11 mouse cellular contexts compared by ENCODE assay signal in the genomic region with DNA sequence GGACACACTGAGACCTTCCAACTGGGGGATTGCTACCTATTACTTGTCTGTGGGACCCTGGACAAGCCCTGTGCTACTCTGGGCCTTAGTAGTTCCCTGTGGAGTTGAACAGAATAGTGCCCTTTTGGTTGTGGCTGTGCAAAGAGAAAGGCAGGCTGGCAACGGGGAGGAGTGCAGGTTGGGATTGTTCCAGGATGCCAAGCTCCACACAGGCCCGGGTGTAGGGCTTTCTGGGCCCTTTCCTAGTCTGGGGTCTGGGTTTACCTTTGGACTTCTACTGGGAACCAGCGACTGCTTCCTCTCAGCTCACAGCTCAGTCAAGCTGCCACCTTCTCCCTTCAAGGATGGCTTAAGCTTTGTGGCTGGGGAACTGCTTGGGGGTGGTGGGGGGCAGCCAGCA. TPM values are rescaled to one million over a fixed set of nuclear protein-coding genes. Genes with fewer than 3 reads are reported as not detected.
DNase-seq lines count a peak whose midpoint lies in the region; ATAC-seq and TF ChIP-seq lines count a peak whose summit lies in the region.
"Had no signal": no experiment of that assay in that cellular context is flagged by ENCODE, and none has a peak within 500 bp of the region (broad histone marks: within the 10 kb centered on the region; RNA-seq: fewer than 3 reads in every experiment).

No protein-coding gene starts in this region.

- peak; percentile 0; the same call in 1 of the 2 replicates for ATAC-seq in common myeloid progenitor, adult 5-6 weeks (replicated peaks; ENCODE audit: low read depth, poor library complexity, severe bottlenecking)
- ATAC-seq in megakaryocyte, adult 5-6 weeks (ENCODE audit: poor library complexity, severe bottlenecking): peak; percentile 5
- ATAC-seq: forebrain, embryonic 15.5 days had no signal

- TF ChIP-seq CTCF in left cerebral cortex, adult 2 months (IDR thresholded peaks at IDR 0.05): no peak

- H3K4me3 ChIP-seq in left cerebral cortex, adult 2 months: no peak overlapping the region
- peak overlapping the region; percentile 53 to 65 for H3K4me3 ChIP-seq in ES-E14 (ENCODE audit: insufficient read depth in 1 of 2, low read depth in 1 of 2, low read length in 2 of 2, poor library complexity in 1 of 2, severe bottlenecking in 1 of 2)
- H3K4me3 ChIP-seq: forebrain, embryonic 15.5 days; kidney, embryonic 15.5 days; limb, embryonic 13.5 days had no signal

- peak overlapping the region; percentile 12; the same call in 1 of the 2 replicates for H3K27ac ChIP-seq in left cerebral cortex, adult 2 months
- peak overlapping the region; percentile 57 for H3K27ac ChIP-seq in ES-E14 (ENCODE audit: insufficient read depth, low read depth, low read length, poor library complexity, severe bottlenecking)
- H3K27ac ChIP-seq: forebrain, embryonic 15.5 days; kidney, embryonic 15.5 days; limb, embryonic 13.5 days had no signal

- in situ Hi-C loops in ES-E14 (cut with MboI; ENCODE audit: low sequenced_read_pairs in 2 of 2, unreplicated experiment in 2 of 2): no loop called here

- H3K4me1 ChIP-seq in ES-E14 (ENCODE audit: control insufficient read depth in 2 of 2, insufficient read depth in 2 of 2, low read length in 2 of 2, poor library complexity in 1 of 2): peaks cover 3 to 23% of the 10 kb centered on the region in 2 experiments; a peak in 3 of 4 replicates
- H3K4me1 ChIP-seq: forebrain, embryonic 15.5 days had no signal

- DNase-seq in left cerebral cortex, adult 2 months (ENCODE audit: extremely low spot score in 1 of 2, low spot score in 2 of 2): no peak
- DNase-seq in left cerebral cortex, adult 8-10 months (ENCODE audit: low spot score in 2 of 2): no peak
- no peak for DNase-seq in ES-E14 (ENCODE audit: low read depth, low spot score)
- no peak for DNase-seq in cerebellum, adult 9-10 months
- DNase-seq in adrenal gland, postnatal 36 days: no peak

- H3K36me3 ChIP-seq in ES-E14 (ENCODE audit: control insufficient read depth, insufficient read depth, low read length, poor library complexity, severe bottlenecking): no peaks in the 10 kb centered on the region
- H3K36me3 ChIP-seq: forebrain, embryonic 15.5 days; kidney, embryonic 15.5 days; limb, embryonic 13.5 days had no signal

- intact Hi-C loops in left cerebral cortex, adult 2 months (cut with DNase I): no loop called here

- no peaks in the 10 kb centered on the region for H3K9me3 ChIP-seq in ES-E14 (ENCODE audit: control insufficient read depth, insufficient read depth, low read depth, low read length)
- H3K9me3 ChIP-seq: forebrain, embryonic 15.5 days; kidney, embryonic 15.5 days; limb, embryonic 13.5 days had no signal

- H3K9ac ChIP-seq in ES-E14 (ENCODE audit: insufficient read depth, low read depth, low read length, poor library complexity, severe bottlenecking): peak overlapping the region; percentile 48
- H3K9ac ChIP-seq: forebrain, embryonic 15.5 days; kidney, embryonic 15.5 days; limb, embryonic 13.5 days had no signal

TF ChIP-seq in ES-E14, 5 proteins besides CTCF, POLR2A, EP300 and RAD21:
- TF ChIP-seq ZNF384 (IDR thresholded peaks at IDR 0.05; ENCODE audit: low read depth, low read length) (no peak), CHD2 (IDR thresholded peaks at IDR 0.05; ENCODE audit: low read depth, low read length) (no peak), ZC3H11A (IDR thresholded peaks at IDR 0.05; ENCODE audit: borderline replicate concordance, low read depth, low read length) (no peak), MAFK (IDR thresholded peaks at IDR 0.05; ENCODE audit: insufficient read depth, low read depth, low read length) (no peak), HCFC1 (IDR thresholded peaks at IDR 0.05; ENCODE audit: borderline replicate concordance, insufficient read depth, low read length) (no peak)
TF ChIP-seq in ES-E14: peak in this region for 0.

RNA-seq across cellular contexts. Expression of a gene that starts 0.6 kb away (rescaled TPM):
- total RNA-seq in left cerebral cortex, adult 2 months (2021): 10 to 100 TPM; 32.1 to 33.9 TPM
- 100 to 1,000 TPM in 2 of 4 experiments, 10 to 100 TPM in 2; 37.3 to 127 (median 71.2) TPM for total RNA-seq in left cerebral cortex, adult 8-10 months (2022)
- 40.0 and 96.2 TPM in 2 replicates for total RNA-seq in ES-E14 (2012; rRNA removed)
- 106 and 110 TPM in 2 replicates for total RNA-seq in common myeloid progenitor, adult 5-6 weeks (2017)
- 1,039 and 1,095 TPM in 2 replicates for total RNA-seq in megakaryocyte, adult 5-6 weeks (2015)
- total RNA-seq in megakaryocyte, adult 5-6 weeks (2017): 312 and 362 TPM in 2 replicates
- total RNA-seq in adrenal gland, postnatal 36 days (2021): 10 to 100 TPM; 21.7 to 31.3 TPM

RNA-seq across cellular contexts. Expression of a gene that starts 30.7 kb away (rescaled TPM):
- 1 to 10 TPM; 1.1 to 1.4 TPM for total RNA-seq in left cerebral cortex, adult 2 months (2021)
- total RNA-seq in left cerebral cortex, adult 8-10 months (2022): under 1 TPM; 0.48 to 0.86 (median 0.70) TPM
- total RNA-seq in ES-E14 (2012; rRNA removed): 2.0 and 4.9 TPM in 2 replicates
- not detected in 2 replicates for total RNA-seq in common myeloid progenitor, adult 5-6 weeks (2017)
- not detected in 2 replicates for total RNA-seq in megakaryocyte, adult 5-6 weeks (2015)
- total RNA-seq in megakaryocyte, adult 5-6 weeks (2017): not detected in 2 replicates
- not detected for total RNA-seq in adrenal gland, postnatal 36 days (2021)
- total RNA-seq: heart, postnatal 25 days had no signal
